Mouse (Mus musculus): Measurements from ENCODE around the gene Tead1. TPM values are rescaled to one million over a fixed set of nuclear protein-coding genes. Genes with fewer than 3 reads are reported as not detected.

Tead1 gene
- polyA plus RNA-seq, 1 experiment from 2014 or later, result 18.0 TPM

DNA sequence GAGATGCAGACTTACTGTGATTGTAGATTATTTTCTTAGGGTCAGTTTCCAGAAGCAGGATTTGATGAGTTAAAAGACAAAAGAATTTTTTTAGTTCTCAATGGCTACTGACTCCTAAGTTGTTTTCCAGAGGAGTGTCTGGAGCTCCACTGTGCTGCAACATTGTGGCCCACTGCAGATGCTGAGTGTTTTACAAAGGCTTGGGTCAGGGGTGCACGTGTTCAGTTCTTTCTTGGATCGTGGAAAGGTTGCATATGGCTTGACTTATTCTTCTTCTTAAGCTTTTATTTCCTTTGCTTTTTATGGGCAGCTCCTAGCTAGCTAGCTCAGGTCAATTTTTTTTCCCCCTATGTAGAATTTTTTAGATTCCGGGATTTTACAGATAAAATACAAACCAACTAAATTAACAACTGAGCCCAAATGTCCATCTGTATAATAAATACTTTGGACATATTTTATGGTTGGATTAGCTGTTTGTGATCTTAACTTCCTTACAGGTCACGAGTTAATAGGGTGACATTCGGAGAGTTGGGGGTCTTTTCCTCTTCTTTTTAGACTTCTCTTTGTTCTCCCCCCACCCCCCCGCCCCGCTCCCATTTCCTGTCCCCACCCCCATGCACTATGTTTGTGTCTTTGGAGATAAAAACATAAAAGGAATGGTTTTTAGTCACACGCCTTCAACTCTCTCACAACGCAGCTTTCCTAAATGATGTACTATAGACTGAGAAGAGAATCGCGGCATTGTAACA is 40.5 kb downstream of the Tead1 start:
- no peak overlapping the region for H3K4me2 ChIP-seq (replicated peaks)
- H3K9ac ChIP-seq (replicated peaks), result no peak overlapping the region
- H3K27ac ChIP-seq (replicated peaks), result peak overlapping the region; percentile 80; the same call in 1 of the 2 replicates
- no peaks in the 10 kb centered on the region for H3K27me3 ChIP-seq
- 32% methylated on average over 11 of the region's 11 CpGs for WGBS
- H3K4me1 ChIP-seq, result peaks cover 44% of the 10 kb centered on the region
- peak; percentile 35; the same call in 1 of the 2 replicates for ATAC-seq (replicated peaks)
- no peak overlapping the region for H3K4me3 ChIP-seq
- H3K9me3 ChIP-seq, result no peaks in the 10 kb centered on the region
- no peaks in the 10 kb centered on the region for H3K36me3 ChIP-seq

DNA sequence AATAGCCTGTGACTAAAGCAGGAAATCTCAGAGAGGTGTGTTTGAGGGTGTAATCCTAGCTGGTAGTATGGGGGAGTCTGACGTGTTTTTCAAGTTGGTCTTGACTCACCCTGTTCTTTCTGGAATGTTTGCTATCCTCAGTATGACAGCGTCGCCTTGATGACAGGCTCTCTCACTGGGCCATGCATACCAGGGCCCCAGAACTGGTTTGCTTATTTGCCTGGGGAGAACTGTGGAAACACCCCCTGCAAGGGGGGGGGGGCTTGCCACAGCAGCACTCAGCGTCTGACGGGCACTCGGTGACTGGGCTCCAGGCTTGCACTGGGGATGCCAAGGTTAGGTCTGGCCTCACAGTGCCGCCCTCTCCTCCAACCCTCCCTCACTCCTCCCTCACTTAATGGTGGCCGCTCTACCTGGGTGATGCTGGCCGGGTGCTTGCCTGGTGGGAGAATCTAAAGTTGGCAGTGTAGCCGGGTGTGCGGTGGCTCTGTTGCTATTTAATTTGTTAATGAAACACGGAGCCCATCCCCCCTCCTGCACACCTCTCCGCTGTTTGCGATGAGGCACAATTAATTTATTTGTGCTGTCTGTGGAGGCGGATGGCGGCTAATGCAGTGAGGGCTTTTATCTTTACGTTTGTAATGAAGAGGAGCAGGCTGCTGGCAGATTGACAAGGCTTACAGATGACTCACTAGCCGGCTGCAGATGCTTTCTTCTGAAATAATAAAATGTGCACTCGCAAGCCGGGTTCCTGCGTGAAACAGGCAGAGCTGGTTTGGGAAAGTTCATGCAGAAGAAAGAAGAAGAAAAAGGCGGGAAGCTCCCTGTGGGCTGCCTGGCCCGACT is 41.2 kb downstream of the Tead1 start:
- Histone ChIP-seq H3K9ac (replicated peaks) (peak overlapping the region; percentile 41), H3K4me3 (peak overlapping the region; percentile 27), H3K9me3 (no peaks in the 10 kb centered on the region), H3K4me2 (replicated peaks) (peak overlapping the region; percentile 49), H3K27me3 (no peaks in the 10 kb centered on the region), H3K27ac (replicated peaks) (peak overlapping the region; percentile 80), H3K4me1 (peaks cover 41% of the 10 kb centered on the region), H3K36me3 (no peaks in the 10 kb centered on the region)
- ATAC-seq (replicated peaks), result peak; percentile 76
- 5% methylated on average over 23 of the region's 23 CpGs for WGBS

DNA sequence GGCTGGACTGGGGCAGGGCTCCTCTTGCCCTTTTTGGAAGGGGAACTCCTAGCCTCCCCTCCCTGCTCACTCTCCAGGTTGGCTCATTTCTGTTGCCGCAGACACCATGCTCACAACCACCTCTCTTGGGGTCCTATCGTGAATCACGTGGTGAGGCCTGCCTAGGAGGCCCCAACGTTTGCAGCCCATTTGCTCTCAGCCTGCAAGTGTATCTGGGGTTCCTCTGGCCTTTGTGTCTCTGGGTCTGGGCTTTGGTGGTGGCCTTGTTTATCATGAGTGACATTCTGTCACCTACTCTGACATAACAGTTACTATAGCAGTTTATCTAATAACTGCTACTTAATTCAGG is 41.8 kb downstream of the Tead1 start:
- peak overlapping the region; percentile 27 for H3K4me3 ChIP-seq
- 7% methylated on average over 4 of the region's 4 CpGs for WGBS
- H3K9ac ChIP-seq (replicated peaks), result peak overlapping the region; percentile 41
- no peak; the same call in 1 of the 2 replicates for ATAC-seq (replicated peaks)
- H3K27me3 ChIP-seq, result no peaks in the 10 kb centered on the region
- peak overlapping the region; percentile 80 for H3K27ac ChIP-seq (replicated peaks)
- peak overlapping the region; percentile 49 for H3K4me2 ChIP-seq (replicated peaks)
- H3K4me1 ChIP-seq, result peaks cover 41% of the 10 kb centered on the region
- H3K9me3 ChIP-seq, result no peaks in the 10 kb centered on the region
- H3K36me3 ChIP-seq, result no peaks in the 10 kb centered on the region

DNA sequence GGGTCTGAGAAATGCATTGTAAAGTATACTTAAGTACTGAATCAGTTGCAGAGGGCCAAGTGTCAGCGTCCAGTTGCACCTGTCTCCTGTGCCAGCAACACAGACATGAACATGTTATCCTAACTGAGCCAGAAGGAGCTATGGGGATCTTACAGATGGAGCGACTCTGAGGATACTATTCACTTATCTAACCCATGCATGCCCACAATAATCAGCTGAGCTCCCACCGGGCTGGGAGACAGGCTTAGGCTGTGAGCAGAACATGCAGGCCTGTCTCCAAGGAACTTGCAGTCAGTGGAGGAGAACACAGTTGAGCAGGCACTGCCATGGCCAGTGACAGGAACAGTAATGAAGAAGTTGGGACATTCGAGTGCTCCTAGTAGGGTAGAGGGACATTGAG is 42.7 kb downstream of the Tead1 start:
- Histone ChIP-seq H3K4me1 (peaks cover 34% of the 10 kb centered on the region), H3K9ac (replicated peaks) (no peak overlapping the region), H3K27ac (replicated peaks) (no peak overlapping the region), H3K4me3 (no peak overlapping the region), H3K27me3 (no peaks in the 10 kb centered on the region), H3K4me2 (replicated peaks) (no peak overlapping the region), H3K36me3 (no peaks in the 10 kb centered on the region), H3K9me3 (no peaks in the 10 kb centered on the region)
- no peak for ATAC-seq (replicated peaks)
- 86% methylated on average over 4 of the region's 4 CpGs for WGBS

DNA sequence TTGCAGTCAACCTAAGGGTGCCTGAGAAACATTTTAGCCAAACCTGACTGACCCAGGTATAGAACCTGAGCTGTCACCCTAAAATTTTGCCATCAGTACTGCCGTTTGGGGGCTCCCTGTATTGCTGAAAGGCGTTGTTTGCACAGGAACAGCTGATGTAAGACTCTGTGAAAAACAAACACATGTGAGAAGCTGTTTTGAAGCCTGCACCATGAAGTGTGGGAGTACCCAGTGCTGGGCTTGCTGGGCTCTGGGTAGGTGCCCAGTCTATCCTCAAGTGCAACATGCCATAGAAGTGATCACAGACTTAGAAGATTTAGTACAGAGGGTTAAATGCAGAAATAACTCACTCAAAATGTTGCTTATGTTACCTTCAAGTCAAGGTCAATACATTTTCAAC is 49.3 kb downstream of the Tead1 start:
- no peaks in the 10 kb centered on the region for H3K36me3 ChIP-seq

DNA sequence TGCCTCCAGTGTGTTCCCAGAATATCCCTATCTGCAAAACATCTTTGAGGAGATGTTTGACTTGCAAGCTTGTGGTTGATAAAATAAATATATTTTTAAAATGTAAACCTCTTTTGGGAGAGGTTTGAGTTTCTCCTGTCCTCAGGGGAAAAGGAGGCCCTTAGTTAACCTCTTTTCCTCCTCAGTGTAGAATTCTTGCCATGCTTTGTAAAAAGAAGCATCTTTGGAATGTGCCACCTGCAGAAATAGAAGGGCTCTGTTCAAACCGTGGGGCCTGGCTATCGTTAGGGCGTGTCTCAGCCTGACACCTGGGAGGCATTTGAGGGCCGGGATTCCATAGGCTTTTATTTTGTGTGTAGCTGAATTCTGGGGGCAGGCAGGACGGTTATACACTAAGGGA is 51.1 kb downstream of the Tead1 start:
- H3K4me2 ChIP-seq (replicated peaks), result no peak overlapping the region
- H3K9me3 ChIP-seq, result no peaks in the 10 kb centered on the region
- ATAC-seq (replicated peaks), result no peak
- no peaks in the 10 kb centered on the region for H3K36me3 ChIP-seq
- no peak overlapping the region for H3K9ac ChIP-seq (replicated peaks)
- H3K27ac ChIP-seq (replicated peaks), result no peak overlapping the region
- WGBS, result 71% methylated on average over 5 of the region's 5 CpGs
- no peak overlapping the region for H3K4me3 ChIP-seq
- H3K4me1 ChIP-seq, result peaks cover 10% of the 10 kb centered on the region
- H3K27me3 ChIP-seq, result no peaks in the 10 kb centered on the region

More for the DNA sequence above, 49.3 kb downstream of the Tead1 start:
- Histone ChIP-seq H3K4me2 (replicated peaks) (no peak overlapping the region), H3K4me1 (peaks cover 8% of the 10 kb centered on the region; the same call in 1 of the 2 replicates), H3K9ac (replicated peaks) (no peak overlapping the region), H3K9me3 (no peaks in the 10 kb centered on the region), H3K27ac (replicated peaks) (no peak overlapping the region), H3K27me3 (no peaks in the 10 kb centered on the region), H3K4me3 (no peak overlapping the region)
- no peak for ATAC-seq (replicated peaks)
- WGBS, result 71% methylated on average over 2 of the region's 2 CpGs

DNA sequence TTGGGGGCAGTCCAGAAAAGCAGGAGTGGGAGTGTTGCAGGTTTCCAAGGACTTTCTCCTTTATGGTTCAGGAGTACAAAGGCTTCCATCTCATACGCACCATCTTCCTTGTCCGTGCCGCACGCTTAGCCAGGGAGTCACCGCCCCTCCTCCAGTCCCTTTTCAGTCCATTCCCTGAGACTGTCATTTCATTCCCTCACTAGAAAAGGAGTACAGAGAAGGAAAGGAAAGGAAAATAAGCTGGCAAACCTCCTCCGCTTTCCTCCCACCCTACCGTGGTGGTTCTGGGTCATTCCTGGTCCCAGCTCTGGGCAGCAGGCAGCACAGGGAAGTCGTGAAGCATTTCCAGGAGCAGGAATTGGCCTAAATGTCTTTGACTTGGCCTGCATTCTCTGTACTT is 52.5 kb downstream of the Tead1 start:
- Histone ChIP-seq H3K9ac (replicated peaks) (no peak overlapping the region), H3K4me2 (replicated peaks) (no peak overlapping the region), H3K4me3 (no peak overlapping the region), H3K4me1 (peaks cover 11% of the 10 kb centered on the region), H3K27ac (replicated peaks) (no peak overlapping the region), H3K9me3 (no peaks in the 10 kb centered on the region), H3K36me3 (no peaks in the 10 kb centered on the region), H3K27me3 (no peaks in the 10 kb centered on the region)
- 74% methylated on average over 8 of the region's 8 CpGs for WGBS
- ATAC-seq (replicated peaks), result no peak

DNA sequence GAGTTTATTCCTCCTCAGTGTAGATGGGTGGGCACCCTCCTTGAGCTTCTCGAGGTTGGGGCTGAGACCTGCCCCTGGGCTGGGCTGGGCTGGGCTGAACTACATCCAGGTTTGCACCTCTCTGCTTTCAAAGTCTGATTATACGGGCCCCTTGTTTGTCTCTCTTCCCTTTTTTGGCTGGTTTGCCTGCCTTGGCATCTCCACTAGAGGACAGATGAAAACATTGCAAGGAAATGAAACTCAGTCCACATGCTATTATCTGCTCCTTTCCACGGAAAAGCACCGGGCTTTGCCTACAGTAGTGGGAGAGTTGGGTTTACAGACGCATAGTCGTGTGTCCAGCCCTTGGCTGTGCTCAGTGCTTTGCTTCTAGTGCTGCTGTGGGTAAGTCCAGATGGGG is 60.1 kb downstream of the Tead1 start:
- 66% methylated on average over 6 of the region's 6 CpGs for WGBS
- H3K4me2 ChIP-seq (replicated peaks), result no peak overlapping the region
- peaks cover 46% of the 10 kb centered on the region for H3K4me1 ChIP-seq
- no peaks in the 10 kb centered on the region for H3K9me3 ChIP-seq
- H3K27ac ChIP-seq (replicated peaks), result no peak overlapping the region
- no peaks in the 10 kb centered on the region for H3K36me3 ChIP-seq
- no peaks in the 10 kb centered on the region for H3K27me3 ChIP-seq
- no peak overlapping the region for H3K4me3 ChIP-seq
- H3K9ac ChIP-seq (replicated peaks), result no peak overlapping the region
- ATAC-seq (replicated peaks), result no peak

DNA sequence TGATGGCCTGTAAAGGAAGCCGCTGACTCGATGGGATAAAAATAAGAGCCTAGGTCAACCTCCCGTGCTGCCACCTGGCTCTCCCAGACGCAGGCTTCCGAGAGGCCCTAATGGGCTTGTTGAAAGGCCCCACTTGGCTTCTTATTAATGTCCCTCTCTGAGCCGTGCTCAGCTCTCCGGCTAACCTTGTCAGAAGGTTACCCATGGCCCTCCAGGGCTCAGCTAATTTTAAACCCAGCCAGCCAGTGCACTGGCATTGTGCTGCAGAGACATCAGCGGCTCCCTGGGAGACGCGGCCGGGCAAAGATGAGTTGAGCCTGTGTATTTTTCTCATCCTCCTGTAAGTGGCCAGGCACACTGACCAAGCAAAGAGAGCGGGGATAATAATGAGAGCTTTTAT is 62.7 kb downstream of the Tead1 start:
- Histone ChIP-seq H3K9me3 (no peaks in the 10 kb centered on the region), H3K36me3 (no peaks in the 10 kb centered on the region), H3K27me3 (no peaks in the 10 kb centered on the region), H3K4me3 (no peak overlapping the region), H3K9ac (replicated peaks) (no peak overlapping the region), H3K4me2 (replicated peaks) (no peak overlapping the region), H3K27ac (replicated peaks) (no peak overlapping the region), H3K4me1 (peaks cover 46% of the 10 kb centered on the region)
- 24% methylated on average over 12 of the region's 12 CpGs for WGBS
- ATAC-seq (replicated peaks), result no peak

DNA sequence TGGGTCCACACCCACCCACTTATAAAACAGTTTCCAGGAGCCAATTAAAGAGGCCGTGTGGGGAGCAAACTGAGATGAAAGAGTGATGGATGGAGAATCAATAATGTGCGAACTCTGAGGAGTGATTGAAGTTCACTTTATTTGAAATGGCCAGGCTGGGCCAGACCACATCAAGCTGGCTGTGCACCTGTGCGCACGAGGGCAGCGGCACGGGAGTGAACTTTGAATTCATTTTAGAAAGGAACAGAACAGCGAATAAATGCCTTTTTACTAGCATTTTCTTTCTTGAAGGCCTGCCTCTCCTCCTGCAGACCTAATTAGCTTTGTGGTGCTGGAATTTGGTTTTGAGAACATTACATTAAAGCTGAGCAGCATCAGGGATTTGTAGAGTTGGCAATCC is 63.9 kb downstream of the Tead1 start:
- H3K9ac ChIP-seq (replicated peaks), result no peak overlapping the region
- 20% methylated on average over 7 of the region's 7 CpGs for WGBS
- H3K27ac ChIP-seq (replicated peaks), result 0 out of 2 replicates have a peak overlapping the region, but pooled peaks have one; percentile 5
- peaks cover 45% of the 10 kb centered on the region for H3K4me1 ChIP-seq
- H3K4me2 ChIP-seq (replicated peaks), result no peak overlapping the region
- no peaks in the 10 kb centered on the region for H3K9me3 ChIP-seq
- H3K36me3 ChIP-seq, result no peaks in the 10 kb centered on the region
- H3K27me3 ChIP-seq, result no peaks in the 10 kb centered on the region
- no peak for ATAC-seq (replicated peaks)
- H3K4me3 ChIP-seq, result no peak overlapping the region

DNA sequence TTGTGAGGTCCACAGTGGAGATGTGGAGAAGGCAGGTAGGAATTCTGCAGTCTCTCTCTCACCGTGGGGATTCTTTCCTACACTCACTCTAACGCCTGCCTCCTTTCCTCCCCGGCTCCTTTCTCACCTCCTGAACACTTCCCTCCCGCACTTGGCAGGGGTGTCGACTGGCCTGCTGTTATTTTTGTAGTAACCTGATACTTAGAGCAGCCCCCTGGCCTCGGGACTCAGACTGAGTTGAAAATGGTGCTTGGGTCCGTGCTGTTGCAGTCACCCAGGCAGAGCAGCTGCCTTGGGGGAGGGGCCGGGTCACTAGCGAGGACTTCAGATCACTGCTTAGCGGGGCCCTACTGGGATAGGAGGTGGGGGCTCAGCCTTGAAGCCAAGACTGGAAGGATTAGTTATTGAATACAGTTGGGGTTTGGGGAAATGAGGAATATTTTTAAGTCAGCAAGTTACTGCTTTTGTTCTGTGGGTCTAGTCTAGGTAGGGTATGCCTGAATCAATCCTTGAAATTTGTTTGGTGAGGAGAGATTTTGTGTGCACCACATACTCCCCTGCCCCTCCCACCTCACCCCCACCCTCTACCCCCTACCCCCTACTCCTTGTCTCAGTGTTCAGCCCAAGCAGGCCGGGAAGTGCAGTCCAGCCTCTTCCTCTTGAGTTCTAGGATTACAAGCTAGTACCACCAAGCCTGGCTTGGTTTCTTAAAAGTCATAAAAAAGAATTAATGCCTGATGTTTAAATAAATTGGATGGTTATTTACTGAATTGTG is 64.7 kb downstream of the Tead1 start:
- no peaks in the 10 kb centered on the region for H3K9me3 ChIP-seq
- ATAC-seq (replicated peaks), result peak; percentile 75
- peak overlapping the region; percentile 5; the same call in 1 of the 2 replicates for H3K27ac ChIP-seq (replicated peaks)
- no peak overlapping the region; the same call in 1 of the 2 replicates for H3K4me2 ChIP-seq (replicated peaks)
- no peaks in the 10 kb centered on the region for H3K36me3 ChIP-seq
- peaks cover 44% of the 10 kb centered on the region for H3K4me1 ChIP-seq
- H3K4me3 ChIP-seq, result no peak overlapping the region
- H3K9ac ChIP-seq (replicated peaks), result no peak overlapping the region
- WGBS, result 5% methylated on average over 11 of the region's 11 CpGs
- no peaks in the 10 kb centered on the region for H3K27me3 ChIP-seq

DNA sequence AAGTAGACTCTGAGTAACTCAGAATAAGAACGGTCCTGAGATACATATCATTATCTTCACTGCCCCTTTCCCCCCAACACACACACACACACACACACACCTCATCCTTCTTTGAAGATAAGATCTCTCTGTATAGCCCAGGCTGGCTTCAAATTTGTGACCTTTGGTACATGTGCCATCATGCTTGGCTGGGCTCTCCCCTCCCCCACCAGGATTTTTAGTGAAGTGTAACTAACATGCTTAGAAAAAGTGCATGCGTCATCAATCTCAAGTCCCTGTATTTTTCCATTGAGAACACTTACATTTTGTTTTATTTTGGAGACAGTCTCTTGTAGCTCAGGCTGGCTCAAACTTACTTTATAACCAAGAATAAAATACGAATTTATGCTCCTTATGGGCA is 68.1 kb downstream of the Tead1 start:
- H3K36me3 ChIP-seq, result no peaks in the 10 kb centered on the region; the same call in 1 of the 2 replicates
- no peak overlapping the region for H3K27ac ChIP-seq (replicated peaks)
- H3K9ac ChIP-seq (replicated peaks), result no peak overlapping the region
- no peak for ATAC-seq (replicated peaks)
- H3K4me3 ChIP-seq, result no peak overlapping the region
- H3K4me1 ChIP-seq, result peaks cover 20% of the 10 kb centered on the region
- H3K4me2 ChIP-seq (replicated peaks), result no peak overlapping the region
- no peaks in the 10 kb centered on the region for H3K27me3 ChIP-seq
- no peaks in the 10 kb centered on the region for H3K9me3 ChIP-seq
- WGBS, result 72% methylated on average over 3 of the region's 3 CpGs

All from forebrain, embryonic 15.5 days (tissue).